Mouse (Mus musculus): ENCODE measurements around the gene Gm28230.

Gm28230 gene

GRCm38 (mm10) chr2:74739476-74739800 is 12.9 kb downstream of the Gm28230 start:
- DNase-seq (ENCODE audit: low spot score in 2 of 2), result no peak

GRCm38 (mm10) chr2:74739869-74740268 is 13.3 kb downstream of the Gm28230 start:
- DNase-seq (ENCODE audit: low spot score in 2 of 2), result no peak

GRCm38 (mm10) chr2:74740311-74741091 is 14.0 kb downstream of the Gm28230 start:
- DNase-seq (ENCODE audit: low spot score in 2 of 2), result no peak

- no peak for DNase-seq (ENCODE audit: low spot score in 2 of 2)
Measured at GRCm38 (mm10) chr2:74741252-74741978, 14.9 kb downstream of the Gm28230 start.

GRCm38 (mm10) chr2:74741979-74742277 is 15.4 kb downstream of the Gm28230 start:
- no peak for DNase-seq (ENCODE audit: low spot score in 2 of 2)

- no peak for DNase-seq (ENCODE audit: low spot score in 2 of 2)
Measured at GRCm38 (mm10) chr2:74745540-74746297, 19.2 kb downstream of the Gm28230 start.

GRCm38 (mm10) chr2:74746298-74746921 is 19.9 kb downstream of the Gm28230 start:
- no peak for DNase-seq (ENCODE audit: low spot score in 2 of 2)

GRCm38 (mm10) chr2:74747006-74747405 is 20.5 kb downstream of the Gm28230 start:
- no peak for DNase-seq (ENCODE audit: low spot score in 2 of 2)

- no peak for DNase-seq (ENCODE audit: low spot score in 2 of 2)
Measured at GRCm38 (mm10) chr2:74747661-74748141, 21.2 kb downstream of the Gm28230 start.

- DNase-seq (ENCODE audit: low spot score in 2 of 2), result no peak
Measured at GRCm38 (mm10) chr2:74748436-74748995, 22.0 kb downstream of the Gm28230 start.

- no peak for DNase-seq (ENCODE audit: low spot score in 2 of 2)
Measured at GRCm38 (mm10) chr2:74749337-74750121, 23.0 kb downstream of the Gm28230 start.

- DNase-seq (ENCODE audit: low spot score in 2 of 2), result no peak
Measured at GRCm38 (mm10) chr2:74750731-74751250, 24.3 kb downstream of the Gm28230 start.

GRCm38 (mm10) chr2:74751861-74752260 is 25.3 kb downstream of the Gm28230 start:
- DNase-seq (ENCODE audit: low spot score in 2 of 2), result no peak

GRCm38 (mm10) chr2:74752431-74753174 is 26.1 kb downstream of the Gm28230 start:
- DNase-seq (ENCODE audit: low spot score in 2 of 2), result no peak

GRCm38 (mm10) chr2:74753175-74753523 is 26.6 kb downstream of the Gm28230 start:
- DNase-seq (ENCODE audit: low spot score in 2 of 2), result no peak

- DNase-seq (ENCODE audit: low spot score in 2 of 2), result no peak
Measured at GRCm38 (mm10) chr2:74753711-74754110, 27.2 kb downstream of the Gm28230 start.

GRCm38 (mm10) chr2:74760146-74760545 is 33.6 kb downstream of the Gm28230 start:
- no peak for DNase-seq (ENCODE audit: low spot score in 2 of 2)

GRCm38 (mm10) chr2:74761941-74762340 is 35.4 kb downstream of the Gm28230 start:
- no peak for DNase-seq (ENCODE audit: low spot score in 2 of 2)

GRCm38 (mm10) chr2:74762522-74763244 is 36.2 kb downstream of the Gm28230 start, which contains the start of gene Hoxd1:
Hoxd1 (plus strand) TSS chr2:74762980.
- peak in 1 of 2 experiments; percentile 19 for DNase-seq (ENCODE audit: low spot score in 2 of 2)
